Mouse (Mus musculus): ENCODE measurements around the gene Lingo2. TPM values are rescaled to one million over a fixed set of nuclear protein-coding genes. Genes with fewer than 3 reads are reported as not detected.

Lingo2 gene
- total and polyA plus RNA-seq, 3 experiments, result not detected

- no peak for TF ChIP-seq MYC (IDR thresholded peaks at IDR 0.05; ENCODE audit: low read depth, low read length)
- no peak for TF ChIP-seq CHD1 (IDR thresholded peaks at IDR 0.05; ENCODE audit: low read depth, low read length)
- no peak for TF ChIP-seq RCOR1 (conservative IDR thresholded peaks at IDR 0.05; ENCODE audit: low read depth, low read length)
- no peak for TF ChIP-seq MAFK (IDR thresholded peaks at IDR 0.05; ENCODE audit: insufficient replicate concordance, low read length)
- no peak for TF ChIP-seq JUND (conservative IDR thresholded peaks at IDR 0.05; ENCODE audit: low read depth, low read length)
- TF ChIP-seq USF2 (conservative IDR thresholded peaks at IDR 0.05; ENCODE audit: low read depth, low read length), result no peak
- TF ChIP-seq HCFC1 (IDR thresholded peaks at IDR 0.05; ENCODE audit: low read depth, low read length), result no peak
- TF ChIP-seq NRF1 (IDR thresholded peaks at IDR 0.05; ENCODE audit: low read depth, low read length), result no peak
- TF ChIP-seq MAX (IDR thresholded peaks at IDR 0.05; ENCODE audit: low read length), result no peak
- no peak for TF ChIP-seq JUN (IDR thresholded peaks at IDR 0.05; ENCODE audit: insufficient read depth, low read depth, low read length)
- TF ChIP-seq TBP (conservative IDR thresholded peaks at IDR 0.05; ENCODE audit: low read depth, low read length), result no peak
- no peak for TF ChIP-seq GABPA (IDR thresholded peaks at IDR 0.05; ENCODE audit: insufficient replicate concordance, low read depth, low read length)
- no peak for TF ChIP-seq POLR2AphosphoS2 (IDR thresholded peaks at IDR 0.05; ENCODE audit: low read depth, low read length)
- TF ChIP-seq MXI1 (IDR thresholded peaks at IDR 0.05; ENCODE audit: low read depth, low read length), result no peak
- TF ChIP-seq SIN3A (IDR thresholded peaks at IDR 0.05; ENCODE audit: low read length), result no peak
- no peak for TF ChIP-seq UBTF (IDR thresholded peaks at IDR 0.05; ENCODE audit: low read depth, low read length)
- dilution Hi-C loops (cut with MboI; ENCODE audit: extremely low pct_ligation_motif_present, extremely low pct_unique_long_range_greater_than_20kb, low sequenced_read_pairs), result no loop called here
- H3K4me2 ChIP-seq (ENCODE audit: insufficient read depth, low read depth, poor library complexity, severe bottlenecking), result no peak overlapping the region
- in situ Hi-C loops (cut with MboI; ENCODE audit: low pct_ligation_motif_present, low pct_unique_long_range_greater_than_20kb, low sequenced_read_pairs), result no loop called here
- H3K9ac ChIP-seq (ENCODE audit: insufficient read depth, low read depth), result no peak overlapping the region
- no peaks in the 10 kb centered on the region for H3K4me1 ChIP-seq (ENCODE audit: control insufficient read depth in 1 of 2, insufficient read depth in 2 of 2)
- H3K27me3 ChIP-seq (replicated peaks), result no peaks in the 10 kb centered on the region
- H3K27ac ChIP-seq (ENCODE audit: insufficient read depth, low read depth), result no peak overlapping the region
- H3K9me3 ChIP-seq (replicated peaks; ENCODE audit: low read length), result peaks cover 25% of the 10 kb centered on the region
- no peaks in the 10 kb centered on the region for H3K79me2 ChIP-seq (replicated peaks; ENCODE audit: control insufficient read depth, extremely low read depth, insufficient read depth, poor library complexity, severe bottlenecking)
- no peak for DNase-seq (ENCODE audit: extremely low read depth)
- H3K36me3 ChIP-seq (replicated peaks in 1 of 2; ENCODE audit: control insufficient read depth in 1 of 2, insufficient read depth in 1 of 2, low read length in 1 of 2), result no peaks in the 10 kb centered on the region
- no peak overlapping the region for H3K4me3 ChIP-seq (replicated peaks in 1 of 3; ENCODE audit: low read depth in 2 of 3, low read length in 2 of 3, poor library complexity in 1 of 3)
Measured at GRCm38 (mm10) chr4:36038742-36039141, 912.8 kb downstream of the Lingo2 start.

DNA sequence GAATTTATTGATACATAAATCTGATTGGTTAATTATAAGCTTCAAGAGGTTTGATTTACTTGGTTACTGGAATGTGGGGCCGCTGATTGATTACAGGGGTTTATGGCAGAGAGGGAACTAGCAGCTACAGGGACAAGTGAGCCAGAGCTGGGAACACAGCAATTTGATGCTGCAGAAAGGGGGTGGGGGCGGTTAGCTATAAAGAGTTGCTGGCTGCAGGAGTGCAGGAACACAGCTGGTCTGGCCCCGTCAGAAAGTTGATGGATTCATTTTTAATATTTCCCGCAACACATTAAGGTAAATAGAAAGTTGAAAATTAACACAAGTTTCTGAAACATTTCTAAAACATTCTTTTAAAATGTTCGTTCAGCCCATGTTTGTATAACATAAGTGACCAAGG is 919.5 kb downstream of the Lingo2 start:
- peaks cover 10% of the 10 kb centered on the region for H3K9me3 ChIP-seq (replicated peaks; ENCODE audit: low read length)
- no peak overlapping the region for H3K27ac ChIP-seq (ENCODE audit: insufficient read depth, low read depth)
- dilution Hi-C loops (cut with MboI; ENCODE audit: extremely low pct_ligation_motif_present, extremely low pct_unique_long_range_greater_than_20kb, low sequenced_read_pairs) (no loop called here), in situ Hi-C loops (cut with MboI; ENCODE audit: low pct_ligation_motif_present, low pct_unique_long_range_greater_than_20kb, low sequenced_read_pairs) (no loop called here)
- no peak for DNase-seq (ENCODE audit: extremely low read depth)
- no peak overlapping the region for H3K4me3 ChIP-seq (replicated peaks in 1 of 3; ENCODE audit: low read depth in 2 of 3, low read length in 2 of 3, poor library complexity in 1 of 3)
- no peak for TF ChIP-seq UBTF (IDR thresholded peaks at IDR 0.05; ENCODE audit: low read depth, low read length)
- no peak for TF ChIP-seq HCFC1 (IDR thresholded peaks at IDR 0.05; ENCODE audit: low read depth, low read length)
- H3K4me2 ChIP-seq (ENCODE audit: insufficient read depth, low read depth, poor library complexity, severe bottlenecking), result no peak overlapping the region
- H3K4me1 ChIP-seq (ENCODE audit: control insufficient read depth in 1 of 2, insufficient read depth in 2 of 2), result no peaks in the 10 kb centered on the region
- H3K9ac ChIP-seq (ENCODE audit: insufficient read depth, low read depth), result no peak overlapping the region
- no peaks in the 10 kb centered on the region for H3K79me2 ChIP-seq (replicated peaks; ENCODE audit: control insufficient read depth, extremely low read depth, insufficient read depth, poor library complexity, severe bottlenecking)
- no peaks in the 10 kb centered on the region for H3K27me3 ChIP-seq (replicated peaks)
- H3K36me3 ChIP-seq (replicated peaks in 1 of 2; ENCODE audit: control insufficient read depth in 1 of 2, insufficient read depth in 1 of 2, low read length in 1 of 2), result no peaks in the 10 kb centered on the region
